Mouse (Mus musculus): Measurements from ENCODE around the gene Zdhhc20. TPM values are rescaled to one million over a fixed set of nuclear protein-coding genes. Genes with fewer than 3 reads are reported as not detected.
"Not testable (repeated sequence)": the region's sequence is repeated elsewhere in the genome, so short reads cannot be mapped to it uniquely, and the experiment has no call there.

Zdhhc20 gene
- polyA plus RNA-seq, 1 experiment from 2014 or later, result 58.9 TPM

DNA sequence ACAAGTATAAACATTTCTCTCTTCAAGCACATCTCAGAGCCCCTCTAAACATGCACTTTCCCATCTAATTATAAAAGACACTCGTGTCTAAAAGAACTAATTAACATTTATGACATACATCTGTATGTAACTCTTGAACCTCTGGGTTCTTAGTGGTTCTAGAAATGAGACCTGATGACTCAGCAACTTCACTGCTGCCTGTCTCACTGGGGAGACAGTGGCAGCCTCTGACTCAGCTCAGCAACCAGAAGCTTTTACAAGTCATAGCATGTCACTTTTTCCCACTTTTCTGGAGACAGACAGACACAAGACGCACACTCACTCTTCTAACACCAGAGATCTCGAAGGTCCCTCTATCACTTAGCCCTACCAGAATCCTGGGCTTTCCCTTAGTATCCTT is 39.7 kb downstream of the Zdhhc20 start:
- Histone ChIP-seq H3K4me3 (ENCODE audit: low read length) (no peak overlapping the region), H3K9ac (ENCODE audit: low read depth, low read length) (no peak overlapping the region), H3K4me2 (ENCODE audit: low read depth, low read length) (no peak overlapping the region), H3K4me1 (ENCODE audit: control insufficient read depth, insufficient read depth, low read length) (no peaks in the 10 kb centered on the region), H3K27me3 (replicated peaks; ENCODE audit: control insufficient read depth, insufficient read depth, low read length) (no peaks in the 10 kb centered on the region), H3K9me3 (ENCODE audit: control insufficient read depth, low read length) (no peaks in the 10 kb centered on the region), H3K36me3 (ENCODE audit: control insufficient read depth, insufficient read depth, low read length) (0 out of 2 replicates have a peak, but pooled peaks cover 2% of the 10 kb centered on the region), H3K27ac (ENCODE audit: low read length) (no peak overlapping the region)
- no peak for ATAC-seq
- 87% methylated on average over 3 of the region's 3 CpGs for WGBS

DNA sequence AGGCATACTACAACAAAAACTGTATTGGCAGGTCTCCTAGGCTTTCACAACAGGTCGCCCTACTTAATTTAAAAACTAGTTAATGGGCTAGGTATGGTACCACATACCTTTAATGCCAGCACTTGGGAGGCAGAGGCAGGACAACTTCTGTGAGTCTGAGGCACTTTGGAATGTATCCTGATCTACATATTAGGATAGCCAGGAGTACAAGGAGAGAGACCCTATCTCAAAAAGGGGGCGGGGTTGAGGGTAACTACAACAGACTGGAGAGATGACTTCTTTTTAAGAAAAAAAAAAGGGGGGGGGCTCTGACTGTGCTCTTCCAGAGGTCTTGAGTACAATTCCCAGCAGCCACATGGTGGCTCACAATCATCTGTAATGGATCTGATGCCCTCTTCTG is 41.4 kb downstream of the Zdhhc20 start:
- ATAC-seq, result no peak
- Histone ChIP-seq H3K9ac (ENCODE audit: low read depth, low read length) (no peak overlapping the region), H3K9me3 (ENCODE audit: control insufficient read depth, low read length) (no peaks in the 10 kb centered on the region), H3K27me3 (replicated peaks; ENCODE audit: control insufficient read depth, insufficient read depth, low read length) (no peaks in the 10 kb centered on the region), H3K27ac (ENCODE audit: low read length) (no peak overlapping the region), H3K4me3 (ENCODE audit: low read length) (no peak overlapping the region), H3K4me1 (ENCODE audit: control insufficient read depth, insufficient read depth, low read length) (no peaks in the 10 kb centered on the region), H3K4me2 (ENCODE audit: low read depth, low read length) (no peak overlapping the region), H3K36me3 (ENCODE audit: control insufficient read depth, insufficient read depth, low read length) (peaks cover 6% of the 10 kb centered on the region; the same call in 1 of the 2 replicates)
- 95% methylated on average over 2 of the region's 2 CpGs for WGBS

DNA sequence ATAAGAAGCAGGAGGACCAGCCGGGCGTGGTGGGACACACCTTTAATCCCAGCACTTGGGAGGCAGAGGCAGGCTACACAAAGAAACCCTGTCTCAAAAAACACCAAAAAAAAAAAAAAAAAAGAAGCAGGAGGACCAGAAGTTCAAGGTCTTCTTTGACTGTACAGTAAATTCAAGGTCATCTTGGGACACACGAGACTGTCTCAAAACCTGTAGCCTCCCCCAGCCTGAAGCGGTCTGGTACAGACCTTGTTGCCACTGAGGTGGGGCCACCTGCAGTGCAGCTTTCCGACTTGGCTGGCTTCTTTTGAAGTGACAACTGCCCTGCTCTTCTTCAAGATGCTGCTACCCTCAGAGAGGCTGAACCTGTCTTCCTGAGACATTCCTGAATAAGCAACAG is 42.0 kb downstream of the Zdhhc20 start:
- 72% methylated on average over 5 of the region's 5 CpGs for WGBS
- not testable (repeated sequence) for ATAC-seq

DNA sequence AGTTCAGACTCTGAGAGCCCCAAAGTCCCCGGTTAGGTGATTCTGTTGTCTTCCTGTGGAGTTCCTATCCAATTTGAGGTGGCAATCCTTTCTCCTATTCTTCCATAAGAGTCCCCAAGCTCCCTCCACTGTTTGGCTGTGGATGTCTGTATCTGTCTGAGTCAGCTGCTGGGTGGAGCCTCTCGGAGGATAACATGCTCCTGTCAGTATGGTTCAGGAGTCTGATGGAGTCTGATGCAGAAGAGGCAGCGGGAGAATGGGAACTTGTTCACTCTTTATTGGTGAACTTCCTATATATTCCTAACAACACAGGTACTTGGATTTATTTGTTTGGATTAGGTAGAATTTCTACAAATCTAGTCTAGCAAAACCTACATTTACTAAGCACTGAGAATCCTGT is 45.5 kb downstream of the Zdhhc20 start:
- H3K9me3 ChIP-seq (ENCODE audit: control insufficient read depth, low read length), result no peaks in the 10 kb centered on the region
- ATAC-seq, result no peak
- H3K9ac ChIP-seq (ENCODE audit: low read depth, low read length), result no peak overlapping the region
- H3K4me3 ChIP-seq (ENCODE audit: low read length), result no peak overlapping the region
- H3K27ac ChIP-seq (ENCODE audit: low read length), result no peak overlapping the region
- no peak overlapping the region for H3K4me2 ChIP-seq (ENCODE audit: low read depth, low read length)
- peaks cover 13% of the 10 kb centered on the region for H3K36me3 ChIP-seq (ENCODE audit: control insufficient read depth, insufficient read depth, low read length)
- WGBS, result 92% methylated on average over 3 of the region's 3 CpGs
- H3K27me3 ChIP-seq (replicated peaks; ENCODE audit: control insufficient read depth, insufficient read depth, low read length), result no peaks in the 10 kb centered on the region
- H3K4me1 ChIP-seq (ENCODE audit: control insufficient read depth, insufficient read depth, low read length), result no peaks in the 10 kb centered on the region

More for the DNA sequence above, 42.0 kb downstream of the Zdhhc20 start:
- H3K4me2 ChIP-seq (ENCODE audit: low read depth, low read length); H3K36me3 ChIP-seq (ENCODE audit: control insufficient read depth, insufficient read depth, low read length); H3K4me1 ChIP-seq (ENCODE audit: control insufficient read depth, insufficient read depth, low read length); H3K27ac ChIP-seq (ENCODE audit: low read length); H3K4me3 ChIP-seq (ENCODE audit: low read length); H3K9me3 ChIP-seq (ENCODE audit: control insufficient read depth, low read length); H3K9ac ChIP-seq (ENCODE audit: low read depth, low read length); H3K27me3 ChIP-seq (replicated peaks; ENCODE audit: control insufficient read depth, insufficient read depth, low read length): not testable (repeated sequence)

DNA sequence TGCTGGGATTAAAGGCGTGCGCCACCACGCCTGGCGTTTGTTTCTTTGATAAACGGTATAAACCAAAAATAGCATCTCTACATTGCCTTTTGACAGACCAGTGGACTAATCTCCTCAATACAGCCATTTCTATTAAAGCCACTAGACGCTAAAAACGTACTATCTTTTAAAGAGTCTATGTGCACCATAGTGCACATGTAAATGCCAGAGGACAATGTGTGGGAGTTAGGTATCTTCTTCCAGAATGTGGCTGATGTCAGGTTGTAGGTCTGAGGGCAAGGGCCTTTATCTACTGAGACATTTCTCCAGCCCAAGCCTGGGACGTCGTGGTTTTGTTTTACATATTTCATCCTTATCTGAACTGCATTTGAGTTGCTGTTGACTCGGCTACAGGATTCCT is 54.9 kb downstream of the Zdhhc20 start:
- Histone ChIP-seq H3K4me1 (ENCODE audit: control insufficient read depth, insufficient read depth, low read length) (no peaks in the 10 kb centered on the region), H3K4me3 (ENCODE audit: low read length) (no peak overlapping the region), H3K4me2 (ENCODE audit: low read depth, low read length) (no peak overlapping the region), H3K9ac (ENCODE audit: low read depth, low read length) (no peak overlapping the region), H3K27me3 (replicated peaks; ENCODE audit: control insufficient read depth, insufficient read depth, low read length) (no peaks in the 10 kb centered on the region), H3K27ac (ENCODE audit: low read length) (no peak overlapping the region), H3K36me3 (ENCODE audit: control insufficient read depth, insufficient read depth, low read length) (peaks cover 9% of the 10 kb centered on the region; the same call in 1 of the 2 replicates), H3K9me3 (ENCODE audit: control insufficient read depth, low read length) (no peaks in the 10 kb centered on the region)
- no peak for ATAC-seq
- WGBS, result 89% methylated on average over 10 of the region's 10 CpGs

DNA sequence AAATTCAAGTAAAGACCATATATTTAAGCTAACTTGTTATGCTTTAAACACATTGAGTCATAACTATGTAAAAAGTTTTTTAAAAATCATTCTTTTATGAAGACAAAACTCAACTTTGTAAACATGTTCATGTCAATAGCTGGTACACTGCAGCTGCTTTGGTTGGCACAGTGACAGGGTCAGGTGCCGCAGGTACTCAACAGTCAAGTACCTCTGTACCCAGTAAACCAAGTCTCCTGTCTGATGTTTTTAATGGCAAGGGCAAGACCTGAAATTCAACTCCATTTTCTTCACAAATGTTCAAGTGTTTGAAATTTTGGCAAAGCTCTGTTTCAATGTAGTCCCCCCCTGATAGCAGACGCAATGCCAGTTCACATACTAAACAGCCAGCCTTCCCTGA is 56.5 kb downstream of the Zdhhc20 start:
- no peak for ATAC-seq
- H3K9me3 ChIP-seq (ENCODE audit: control insufficient read depth, low read length), result no peaks in the 10 kb centered on the region
- WGBS, result 95% methylated on average over 2 of the region's 2 CpGs
- H3K4me3 ChIP-seq (ENCODE audit: low read length), result no peak overlapping the region
- no peak overlapping the region for H3K4me2 ChIP-seq (ENCODE audit: low read depth, low read length)
- peaks cover 9% of the 10 kb centered on the region; the same call in 1 of the 2 replicates for H3K36me3 ChIP-seq (ENCODE audit: control insufficient read depth, insufficient read depth, low read length)
- H3K27ac ChIP-seq (ENCODE audit: low read length), result no peak overlapping the region
- no peak overlapping the region for H3K9ac ChIP-seq (ENCODE audit: low read depth, low read length)
- no peaks in the 10 kb centered on the region for H3K4me1 ChIP-seq (ENCODE audit: control insufficient read depth, insufficient read depth, low read length)
- no peaks in the 10 kb centered on the region for H3K27me3 ChIP-seq (replicated peaks; ENCODE audit: control insufficient read depth, insufficient read depth, low read length)

DNA sequence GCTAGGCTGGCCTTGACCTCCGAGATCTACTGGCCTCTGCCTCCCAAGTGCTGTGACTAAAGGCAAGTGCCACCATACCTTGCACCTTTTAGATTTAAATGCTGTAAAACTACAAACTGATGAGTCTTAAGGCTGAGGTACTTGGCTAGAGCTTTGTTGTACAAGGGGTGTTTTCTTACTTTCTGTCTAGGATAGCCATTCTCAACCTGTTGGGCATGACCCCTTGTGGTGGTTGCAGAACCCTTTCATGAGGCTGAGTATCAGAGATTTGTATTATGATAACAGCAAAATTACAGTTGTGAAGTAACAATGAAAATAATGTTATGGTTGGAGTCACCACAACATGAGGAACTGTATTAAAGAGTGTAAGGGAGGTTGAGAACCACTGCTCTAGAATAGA is 62.8 kb downstream of the Zdhhc20 start:
- Histone ChIP-seq H3K27ac (ENCODE audit: low read length) (no peak overlapping the region), H3K4me1 (ENCODE audit: control insufficient read depth, insufficient read depth, low read length) (peaks cover 11% of the 10 kb centered on the region; the same call in 1 of the 2 replicates), H3K27me3 (replicated peaks; ENCODE audit: control insufficient read depth, insufficient read depth, low read length) (no peaks in the 10 kb centered on the region), H3K9ac (ENCODE audit: low read depth, low read length) (peak overlapping the region; percentile 94), H3K4me3 (ENCODE audit: low read length) (peak overlapping the region; percentile 98), H3K4me2 (ENCODE audit: low read depth, low read length) (peak overlapping the region; percentile 69), H3K36me3 (ENCODE audit: control insufficient read depth, insufficient read depth, low read length) (no peaks in the 10 kb centered on the region), H3K9me3 (ENCODE audit: control insufficient read depth, low read length) (no peaks in the 10 kb centered on the region)
- no peak for ATAC-seq
- WGBS, result 59% methylated on average over 1 of the region's 1 CpGs

DNA sequence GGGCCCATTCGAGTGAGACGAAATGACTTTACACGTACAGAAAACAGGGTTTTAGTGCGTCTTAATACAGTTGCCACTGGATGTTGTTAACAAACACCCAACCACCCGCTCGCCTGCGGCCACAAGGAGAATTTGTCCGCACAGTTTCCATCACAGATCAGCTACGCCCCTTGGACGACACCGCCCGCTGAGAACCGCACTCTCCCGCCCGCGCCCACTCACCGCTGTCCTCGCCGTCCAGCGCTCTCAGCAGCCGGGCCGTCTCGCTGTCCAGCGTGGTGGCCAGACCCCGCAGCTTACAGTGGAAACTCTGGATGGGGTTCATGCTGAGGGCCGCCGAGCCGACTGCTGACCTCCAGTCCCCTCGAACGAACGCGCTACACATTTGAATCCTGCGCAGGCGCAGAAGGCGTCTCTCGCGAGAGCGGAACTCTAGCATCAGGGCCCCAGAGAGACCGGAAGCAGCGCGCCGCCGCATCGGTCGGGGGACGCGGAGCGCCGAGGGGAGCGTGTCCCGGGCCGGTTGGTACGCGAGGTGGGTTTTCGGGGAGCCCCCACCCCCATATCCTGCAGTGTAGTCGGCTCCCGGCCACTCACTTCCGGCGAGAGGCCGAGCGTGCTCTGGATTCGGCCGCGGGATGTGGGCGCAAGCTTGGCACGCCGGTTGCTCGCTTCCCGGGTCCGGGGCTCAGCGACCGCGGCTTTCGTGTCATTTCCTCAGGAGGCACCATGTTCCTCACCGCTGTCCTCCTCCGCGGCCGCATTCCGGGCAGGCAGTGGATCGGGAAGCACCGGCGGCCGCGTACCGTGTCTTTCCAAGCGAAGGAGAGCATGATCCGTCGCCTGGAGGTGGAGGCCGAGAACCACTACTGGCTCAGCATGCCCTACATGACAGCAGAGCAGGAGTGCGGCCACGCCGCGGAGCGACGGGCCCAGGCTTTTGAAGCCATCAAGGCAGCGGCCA is 64.0 kb downstream of the Zdhhc20 start, which contains the start of the genes Ska3 and Mrpl57:
TSS of gene Ska3 (minus strand) at position 398 of the 964 bp plus-strand sequence.
TSS of gene Mrpl57 (plus strand) at position 447 of the 964 bp plus-strand sequence.
- Histone ChIP-seq H3K4me1 (ENCODE audit: control insufficient read depth, insufficient read depth, low read length) (peaks cover 11% of the 10 kb centered on the region; the same call in 1 of the 2 replicates), H3K36me3 (ENCODE audit: control insufficient read depth, insufficient read depth, low read length) (peaks cover 3% of the 10 kb centered on the region; the same call in 1 of the 2 replicates), H3K4me3 (ENCODE audit: low read length) (peak within 1 kb of the TSS; percentile 98), H3K27me3 (replicated peaks; ENCODE audit: control insufficient read depth, insufficient read depth, low read length) (no peaks in the 10 kb centered on the region), H3K9me3 (ENCODE audit: control insufficient read depth, low read length) (no peaks in the 10 kb centered on the region), H3K4me2 (ENCODE audit: low read depth, low read length) (peak within 1 kb of the TSS; percentile 69), H3K27ac (ENCODE audit: low read length) (peak within 1 kb of the TSS; percentile 93), H3K9ac (ENCODE audit: low read depth, low read length) (peak within 1 kb of the TSS; percentile 94)
- under 1% methylated on average over 96 of the region's 96 CpGs for WGBS
- ATAC-seq, result peak; percentile 98

DNA sequence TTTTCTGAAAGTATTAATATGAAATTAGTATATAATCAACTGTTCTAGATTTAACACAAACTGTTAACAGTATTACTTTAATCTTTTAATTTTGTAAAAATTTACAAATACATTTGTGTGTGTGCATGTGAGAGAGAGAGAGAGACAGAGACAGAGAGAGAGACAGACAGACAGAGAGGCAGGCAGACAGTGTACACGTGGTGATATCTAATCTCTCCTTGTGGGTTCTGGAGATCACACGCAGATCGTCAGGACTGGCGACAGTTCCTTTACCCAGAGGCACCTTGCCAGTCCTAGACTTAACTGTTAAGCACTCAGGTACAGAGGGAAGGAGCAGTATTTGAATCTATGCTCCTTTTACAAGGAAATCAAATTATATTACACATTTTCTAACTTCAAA is 69.2 kb downstream of the Zdhhc20 start:
- no peak overlapping the region for H3K9ac ChIP-seq (ENCODE audit: low read depth, low read length)
- peaks cover 6% of the 10 kb centered on the region; the same call in 1 of the 2 replicates for H3K36me3 ChIP-seq (ENCODE audit: control insufficient read depth, insufficient read depth, low read length)
- ATAC-seq, result no peak
- no peak overlapping the region for H3K4me2 ChIP-seq (ENCODE audit: low read depth, low read length)
- 78% methylated on average over 4 of the region's 4 CpGs for WGBS
- H3K9me3 ChIP-seq (ENCODE audit: control insufficient read depth, low read length), result no peaks in the 10 kb centered on the region
- peaks cover 3% of the 10 kb centered on the region; the same call in 1 of the 2 replicates for H3K4me1 ChIP-seq (ENCODE audit: control insufficient read depth, insufficient read depth, low read length)
- no peak overlapping the region for H3K27ac ChIP-seq (ENCODE audit: low read length)
- H3K27me3 ChIP-seq (replicated peaks; ENCODE audit: control insufficient read depth, insufficient read depth, low read length), result no peaks in the 10 kb centered on the region
- no peak overlapping the region for H3K4me3 ChIP-seq (ENCODE audit: low read length)
